Mouse (Mus musculus): ENCODE data around the gene Arhgap28. TPM values are rescaled to one million over a fixed set of nuclear protein-coding genes. Genes with fewer than 3 reads are reported as not detected.

The Arhgap28 gene
- total RNA-seq, 2 experiments from 2014 or later = 1.5 to 1.6 TPM

DNA sequence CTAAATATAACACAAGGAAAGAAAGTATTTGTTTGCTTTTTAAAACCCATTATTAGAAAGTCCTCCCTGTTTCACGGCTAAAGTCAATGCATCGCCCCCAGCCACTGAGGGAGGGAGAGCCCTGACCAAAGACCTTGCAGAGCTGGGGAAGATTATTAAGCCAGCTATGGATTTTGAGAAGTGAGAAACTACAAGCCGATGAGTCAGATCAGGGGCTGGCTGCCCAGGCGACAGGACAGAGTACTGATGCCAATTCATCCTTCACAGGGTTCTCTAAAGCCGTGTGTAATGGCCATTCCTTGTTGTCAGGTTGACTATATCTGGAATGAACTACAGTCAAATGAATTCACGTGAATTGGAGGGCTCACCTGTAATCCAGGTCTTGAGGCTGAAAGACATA is 62.9 kb downstream of the Arhgap28 start:
- no peak for DNase-seq (ENCODE audit: low spot score in 2 of 2)

DNA sequence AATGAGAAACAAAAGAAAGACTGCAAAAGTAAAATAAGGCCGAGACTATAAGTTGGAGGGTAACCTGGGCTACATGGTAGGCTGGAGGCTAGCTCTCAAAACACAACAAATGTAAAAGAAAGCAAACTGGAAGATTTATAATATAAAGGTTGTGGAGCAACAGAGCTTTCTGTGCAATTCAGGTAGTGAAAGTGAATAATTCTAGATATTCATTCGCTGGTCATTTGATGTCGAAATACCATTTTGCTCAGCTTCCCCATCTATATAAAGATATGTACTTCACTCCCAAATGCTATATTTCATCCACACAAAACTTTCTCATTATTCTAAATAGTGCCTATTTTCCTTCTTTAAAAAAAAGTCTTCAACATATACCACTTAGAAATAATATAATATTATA is 66.9 kb downstream of the Arhgap28 start:
- DNase-seq (ENCODE audit: low spot score in 2 of 2) = no peak

DNA sequence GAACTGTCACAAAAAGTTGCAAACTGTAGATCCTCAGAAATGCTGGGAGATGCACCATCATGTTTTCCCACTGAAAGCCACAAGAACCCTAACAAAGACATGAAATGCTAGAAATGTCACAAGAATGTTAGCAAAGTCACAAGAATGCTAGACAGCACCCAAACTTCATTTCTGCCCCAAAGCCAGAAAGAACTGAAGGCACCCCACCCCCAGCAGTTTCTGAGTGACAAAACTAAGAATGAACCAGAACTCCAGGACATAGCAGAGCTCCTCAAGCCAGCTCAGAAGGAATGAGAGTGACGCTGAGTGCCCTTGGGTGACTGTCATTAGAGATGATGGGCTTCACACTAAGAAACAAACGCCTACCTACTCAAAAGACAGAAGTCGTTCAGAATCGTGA is 68.4 kb downstream of the Arhgap28 start:
- DNase-seq (ENCODE audit: low spot score in 2 of 2) = no peak

DNA sequence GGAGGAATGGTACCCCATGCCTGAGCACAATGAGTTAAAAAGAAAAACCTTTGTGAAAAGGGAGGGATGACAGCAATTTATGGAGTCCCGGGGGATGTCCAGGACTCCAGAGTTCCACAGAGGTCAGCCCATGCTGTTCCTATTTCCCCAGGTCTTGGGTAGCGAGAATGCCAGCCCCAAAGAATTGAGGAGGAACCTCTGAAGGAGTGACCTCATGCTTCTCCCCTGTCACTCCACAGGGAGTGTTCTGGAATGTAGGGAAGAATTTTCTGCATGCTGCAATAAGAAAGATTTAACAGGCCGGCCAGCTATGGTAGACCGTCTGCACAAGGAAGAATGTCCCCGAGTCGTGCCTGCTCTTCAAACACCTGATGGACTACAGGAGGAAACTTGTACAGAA is 72.5 kb downstream of the Arhgap28 start:
- DNase-seq (ENCODE audit: low spot score in 2 of 2) = no peak

DNA sequence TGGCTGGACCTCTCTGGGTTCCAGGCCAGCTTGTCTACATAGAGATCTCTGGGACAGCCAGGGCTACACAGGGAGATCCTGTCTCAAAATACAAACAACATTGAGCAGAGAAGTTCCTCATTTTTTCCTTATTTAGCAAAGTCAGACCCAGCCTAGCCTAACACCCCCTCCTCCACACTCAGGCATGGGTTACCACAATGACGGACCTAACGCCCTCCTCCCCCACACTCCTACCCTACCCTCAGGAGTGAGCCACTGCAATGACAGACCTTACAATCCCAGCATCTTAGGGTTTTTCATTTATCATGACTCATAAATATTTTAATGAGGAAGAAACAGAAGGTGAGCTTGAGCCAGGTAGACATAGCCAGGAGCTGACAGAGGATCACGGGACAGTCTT is 73.0 kb downstream of the Arhgap28 start:
- DNase-seq (ENCODE audit: low spot score in 2 of 2) = no peak

DNA sequence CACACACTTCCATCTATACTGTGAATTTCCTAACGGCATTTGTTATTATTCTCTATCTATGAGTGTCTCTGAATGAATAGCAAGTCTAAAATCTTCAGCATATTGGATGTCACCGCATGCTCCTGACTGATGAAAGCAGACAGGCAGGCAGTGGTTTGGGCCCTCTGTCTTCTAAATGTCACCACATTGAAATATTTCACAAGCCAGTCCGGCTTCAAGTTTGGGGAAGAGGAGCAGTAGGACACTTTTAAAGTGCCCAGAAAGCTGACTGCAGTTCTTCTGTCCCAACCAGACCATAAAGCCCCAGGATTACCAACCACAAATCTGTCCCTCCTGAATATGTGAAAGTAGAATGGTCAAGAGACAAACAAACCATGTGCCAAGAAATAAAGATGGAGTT is 73.5 kb downstream of the Arhgap28 start:
- no peak for DNase-seq (ENCODE audit: low spot score in 2 of 2)

GRCm38 (mm10) chr17:67928280-67928679 is 75.6 kb downstream of the Arhgap28 start:
- DNase-seq (ENCODE audit: low spot score in 2 of 2) = no peak

DNA sequence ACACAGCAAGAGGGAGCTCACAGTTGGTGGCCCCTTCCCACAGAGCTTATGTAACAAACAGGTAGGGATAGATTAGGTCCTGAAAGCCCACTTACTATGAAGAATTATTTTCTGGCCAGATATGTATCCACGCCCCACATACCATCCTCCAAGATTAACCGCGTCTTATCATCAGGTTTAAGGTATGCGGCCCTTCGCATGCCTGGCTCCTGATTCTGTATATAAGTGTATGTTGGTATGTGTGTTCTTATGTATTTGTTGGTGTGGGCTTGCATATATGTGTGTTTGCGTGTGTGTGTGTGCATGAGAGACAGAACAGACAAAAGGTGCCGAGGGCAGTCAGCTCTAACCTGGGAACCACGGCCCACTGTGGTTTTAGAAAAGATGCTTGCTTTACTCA is 76.1 kb downstream of the Arhgap28 start:
- no peak for DNase-seq (ENCODE audit: low spot score in 2 of 2)

DNA sequence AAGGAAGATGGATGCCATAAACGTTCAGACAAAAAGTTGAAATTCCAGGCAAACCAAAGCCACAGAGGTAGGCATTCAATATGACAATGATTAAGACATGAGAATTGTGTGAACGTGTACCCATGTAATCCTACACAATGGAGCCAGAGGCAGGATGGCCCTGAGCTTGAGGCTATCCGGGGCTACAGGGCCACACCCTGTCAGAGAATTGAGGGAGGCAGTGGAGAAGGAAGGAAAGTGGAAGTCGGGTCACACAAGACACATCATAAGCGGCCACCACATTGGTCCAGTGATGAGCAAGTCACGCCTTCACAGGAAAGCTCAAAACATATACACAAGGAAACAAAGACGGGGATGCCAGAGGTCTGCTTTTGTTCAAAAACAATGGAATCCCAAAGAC is 84.0 kb downstream of the Arhgap28 start:
- no peak for DNase-seq (ENCODE audit: low spot score in 2 of 2)

GRCm38 (mm10) chr17:67918201-67918600 is 85.7 kb downstream of the Arhgap28 start:
- DNase-seq (ENCODE audit: low spot score in 2 of 2) = no peak

GRCm38 (mm10) chr17:67916901-67917300 is 87.0 kb downstream of the Arhgap28 start:
- no peak for DNase-seq (ENCODE audit: low spot score in 2 of 2)

DNA sequence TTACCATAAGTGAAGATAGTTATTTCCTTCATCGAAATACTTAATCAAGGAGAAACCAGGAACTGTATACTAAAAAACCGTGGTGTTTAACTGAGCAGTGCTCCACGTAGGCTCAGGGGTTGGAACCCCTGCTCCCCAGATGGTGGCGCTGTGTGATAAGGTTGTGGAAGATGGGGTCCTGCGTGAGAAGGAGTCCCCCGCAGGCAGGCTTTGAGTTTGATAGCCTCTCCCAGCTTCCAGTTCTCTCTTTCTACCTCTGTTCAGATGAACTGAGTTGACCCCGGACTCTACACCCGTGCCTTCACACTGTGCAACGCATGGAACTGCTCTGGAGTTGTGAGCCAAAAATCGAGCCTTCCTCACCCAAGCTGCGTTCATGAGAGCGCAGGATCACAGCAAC is 91.3 kb downstream of the Arhgap28 start:
- peak; percentile 40 to 59 for DNase-seq (ENCODE audit: low spot score in 2 of 2)

- no peak for DNase-seq (ENCODE audit: low spot score in 2 of 2)
Observed at GRCm38 (mm10) chr17:67912051-67912450, 91.9 kb downstream of the Arhgap28 start.

DNA sequence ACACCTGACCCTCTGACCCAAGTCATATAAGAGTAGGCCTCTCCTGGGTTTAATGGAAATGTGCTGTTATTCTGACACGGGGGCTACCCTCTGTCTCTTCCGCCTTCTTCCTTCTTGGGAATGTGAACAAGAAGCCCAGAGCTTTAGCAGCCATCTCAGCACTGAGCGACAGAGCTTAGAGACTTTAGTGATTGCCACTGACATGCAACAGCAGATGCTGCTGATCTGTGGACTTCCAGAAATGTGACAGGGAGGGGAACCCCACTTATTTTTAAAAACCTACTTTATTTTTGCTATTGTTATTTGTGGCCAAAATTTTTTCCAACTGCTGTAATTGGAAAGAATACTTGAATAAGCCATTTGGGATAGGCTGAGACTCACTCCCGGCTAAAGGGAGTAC is 95.4 kb downstream of the Arhgap28 start:
- DNase-seq (ENCODE audit: low spot score in 2 of 2) = no peak

DNA sequence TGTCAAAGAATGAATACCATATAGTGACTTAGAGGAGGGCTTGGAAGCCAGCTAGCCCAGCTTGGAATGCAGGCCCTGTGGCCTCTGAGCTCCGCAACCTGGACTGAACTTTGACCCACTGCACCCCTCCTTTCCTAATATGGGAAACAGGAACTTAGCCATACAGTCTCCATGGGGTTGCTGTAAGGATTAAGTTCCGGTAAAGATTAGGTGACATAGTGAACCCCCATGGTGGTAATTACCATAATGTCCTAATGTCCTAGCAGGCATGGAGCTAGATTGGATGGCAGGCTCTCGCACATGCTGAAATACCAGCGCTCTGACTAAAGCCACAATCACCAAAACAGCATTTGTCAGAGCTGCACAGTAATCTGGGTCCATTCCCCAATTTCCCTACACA is 95.8 kb downstream of the Arhgap28 start:
- no peak for DNase-seq (ENCODE audit: low spot score in 2 of 2)

GRCm38 (mm10) chr17:67907532-67908054 is 96.3 kb downstream of the Arhgap28 start:
- DNase-seq (ENCODE audit: low spot score in 2 of 2) = no peak

DNA sequence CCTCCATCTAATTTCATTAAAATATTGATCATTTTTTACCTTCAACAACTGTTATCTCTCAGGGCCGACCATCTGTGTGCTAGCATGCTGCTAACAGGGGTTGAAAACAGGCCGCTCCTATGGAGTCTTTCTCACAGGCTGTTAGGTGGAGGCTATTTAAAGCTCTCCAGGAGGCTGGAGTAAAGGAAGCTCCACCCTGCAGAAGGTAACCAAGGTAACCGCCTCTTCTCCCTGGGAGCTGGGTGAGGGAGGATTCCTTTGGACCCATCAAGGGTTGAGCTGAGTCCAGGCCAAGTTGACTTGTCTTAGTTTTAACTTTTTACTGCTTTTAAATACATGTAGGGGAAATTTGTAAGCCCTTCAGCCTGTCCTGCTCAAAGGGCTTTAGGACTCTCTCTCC is 97.7 kb downstream of the Arhgap28 start:
- no peak for DNase-seq (ENCODE audit: low spot score in 2 of 2)

DNA sequence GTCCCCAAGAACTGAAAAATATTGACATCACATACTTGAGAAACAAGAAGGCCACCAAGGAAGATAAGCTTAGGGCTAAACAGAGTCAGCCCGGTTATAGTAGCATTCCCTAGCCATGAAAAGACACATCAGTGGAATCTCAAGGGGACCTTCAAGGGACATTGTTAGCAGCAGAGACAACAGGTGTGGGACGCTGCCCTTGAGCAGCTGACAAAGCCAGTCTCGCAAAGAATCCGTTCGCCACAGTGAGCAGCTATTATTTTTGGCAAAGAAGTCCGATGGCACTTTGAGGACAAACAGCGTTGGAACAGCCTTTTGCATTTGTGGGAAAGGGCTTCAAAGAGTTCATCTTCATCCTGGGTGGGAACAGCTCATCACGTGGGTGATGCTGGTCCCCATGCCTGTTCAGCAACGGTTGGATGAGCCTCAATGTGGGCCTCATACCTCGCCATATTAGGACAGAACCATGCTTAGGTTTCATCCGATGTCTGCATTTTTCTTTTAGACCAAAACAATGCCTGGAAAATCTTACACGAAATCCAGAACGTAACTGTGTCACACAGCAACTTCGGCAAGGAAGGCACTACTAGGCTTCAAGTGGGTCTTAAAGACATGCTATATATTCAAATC is 99.5 kb downstream of the Arhgap28 start:
- no peak for DNase-seq (ENCODE audit: low spot score in 2 of 2)

DNA sequence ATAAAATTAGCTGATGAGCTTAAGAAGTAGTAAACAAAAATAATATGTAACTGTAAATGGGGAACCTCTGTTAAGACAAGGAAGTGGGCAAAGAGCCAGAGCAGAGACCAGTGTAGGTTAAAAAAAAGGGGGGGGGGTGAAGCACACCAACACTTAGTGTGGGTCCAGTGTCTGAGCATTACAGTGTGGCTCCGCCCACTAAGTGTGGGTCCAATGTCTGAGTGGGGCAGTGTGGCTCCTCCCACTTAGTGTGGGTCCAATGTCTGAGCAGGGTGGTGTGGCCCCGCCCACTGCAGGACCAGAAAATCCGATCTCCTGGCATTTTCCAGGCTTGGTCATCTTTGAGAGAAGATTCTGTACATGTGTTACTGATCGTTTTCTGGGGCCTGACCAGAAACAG is 101.1 kb downstream of the Arhgap28 start:
- no peak for DNase-seq (ENCODE audit: low spot score in 2 of 2)

- no peak for DNase-seq (ENCODE audit: low spot score in 2 of 2)
Observed at GRCm38 (mm10) chr17:67901161-67901560, 102.8 kb downstream of the Arhgap28 start.

DNA sequence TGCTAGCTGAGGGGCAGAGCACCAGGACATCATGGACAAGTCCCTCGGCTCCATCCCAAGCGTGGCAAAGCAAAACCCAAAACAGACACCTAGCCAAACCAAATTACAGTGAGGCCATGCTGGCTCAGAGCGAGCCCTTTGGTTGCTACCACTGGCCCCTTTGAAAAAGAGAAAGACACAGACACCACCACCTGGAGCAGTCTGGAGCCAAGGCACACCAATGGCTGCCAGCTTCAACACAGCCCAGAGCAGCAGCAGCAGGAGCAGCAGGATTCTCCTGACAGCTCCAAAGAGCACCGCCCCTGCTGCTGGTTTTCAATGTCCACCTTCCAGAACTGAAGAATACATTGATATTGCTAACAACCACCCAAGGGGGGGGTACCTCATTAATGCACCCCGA is 104.5 kb downstream of the Arhgap28 start:
- peak in 1 of 2 experiments; percentile 12 for DNase-seq (ENCODE audit: low spot score in 2 of 2)

GRCm38 (mm10) chr17:67896413-67896812 is 107.5 kb downstream of the Arhgap28 start:
- no peak for DNase-seq (ENCODE audit: low spot score in 2 of 2)

- DNase-seq (ENCODE audit: low spot score in 2 of 2) = no peak
Observed at GRCm38 (mm10) chr17:67889481-67890325, 114.2 kb downstream of the Arhgap28 start.

All from layer of hippocampus, postnatal 10 days (tissue).